Mouse (Mus musculus) midbrain, embryonic 11.5 days (tissue): ENCODE data around the gene Egflam. TPM values are rescaled to one million over a fixed set of nuclear protein-coding genes. Genes with fewer than 3 reads are reported as not detected.

ENCODE experiments used
- ATAC-seq: fragments of 200-750 bp; cut with Nextera tagmentation; 2 replicates; pipeline ENCODE4 v1.8.0; 2017; ENCODE audit warnings: moderate TSS enrichment, moderate library complexity; ENCODE audit not compliant: low FRiP score
- DNase-seq: peaks from one replicate; pipeline ENCODE4 v3.0.0; 2015; ENCODE audit warnings: low spot score; ENCODE audit errors: missing footprints
- H3K27ac ChIP-seq: fragments of 300-500 bp; sonication (generic); 2 replicates; pipeline ENCODE4 v1.5.1; 2014; ENCODE audit warnings: low read depth, low read length
- H3K27me3 ChIP-seq: fragments of 300-500 bp; sonication (generic); 2 replicates; pipeline ENCODE4 v1.6.1; 2014; ENCODE audit warnings: mild to moderate bottlenecking, low read length, moderate library complexity, mixed read lengths; ENCODE audit not compliant: control insufficient read depth, insufficient read depth
- H3K36me3 ChIP-seq: fragments of 300-500 bp; sonication (generic); 2 replicates; pipeline ENCODE4 v1.6.1; 2014; ENCODE audit warnings: mild to moderate bottlenecking, low read length, moderate library complexity, mixed read lengths; ENCODE audit not compliant: control insufficient read depth, insufficient read depth
- H3K4me1 ChIP-seq: fragments of 300-500 bp; sonication (generic); 2 replicates; pipeline ENCODE4 v1.6.1; 2014; ENCODE audit warnings: low read length; ENCODE audit not compliant: control insufficient read depth, insufficient read depth
- H3K4me2 ChIP-seq: fragments of 300-500 bp; sonication (generic); 2 replicates; pipeline ENCODE4 v1.6.1; 2014; ENCODE audit warnings: mild to moderate bottlenecking, moderate library complexity
- H3K4me3 ChIP-seq: fragments of 300-500 bp; sonication (generic); 2 replicates; pipeline ENCODE4 v1.5.1; 2014; ENCODE audit warnings: low read depth, low read length
- H3K9ac ChIP-seq: fragments of 300-500 bp; sonication (generic); 2 replicates; pipeline ENCODE4 v1.6.1; 2014; ENCODE audit warnings: low read length
- H3K9me3 ChIP-seq: fragments of 300-500 bp; sonication (generic); 2 replicates; pipeline ENCODE4 v1.6.1; 2016; ENCODE audit warnings: low read length; ENCODE audit not compliant: control insufficient read depth
- WGBS: fragments of 180-500 bp; shearing (Covaris S2); extraction: QIAGEN DNeasy Blood & Tissue Kit; methylation state at CpG from one replicate; pipeline ENCODE4 v1.1.7; 2014; 5-methylcytosine and 5-hydroxymethylcytosine counted together
- polyA plus RNA-seq: library from polyadenylated mRNA; unstranded; fragments of >200 nt; fragmentation: Nextera tagmentation; extraction: Ambion mirVana; gene quantifications from 2 replicates; pipeline ENCODE4 v1.2.1, GENCODE M21; 2014

Gene Egflam
- polyA plus RNA-seq, 1 experiment from 2014 or later = 10.3 TPM

DNA sequence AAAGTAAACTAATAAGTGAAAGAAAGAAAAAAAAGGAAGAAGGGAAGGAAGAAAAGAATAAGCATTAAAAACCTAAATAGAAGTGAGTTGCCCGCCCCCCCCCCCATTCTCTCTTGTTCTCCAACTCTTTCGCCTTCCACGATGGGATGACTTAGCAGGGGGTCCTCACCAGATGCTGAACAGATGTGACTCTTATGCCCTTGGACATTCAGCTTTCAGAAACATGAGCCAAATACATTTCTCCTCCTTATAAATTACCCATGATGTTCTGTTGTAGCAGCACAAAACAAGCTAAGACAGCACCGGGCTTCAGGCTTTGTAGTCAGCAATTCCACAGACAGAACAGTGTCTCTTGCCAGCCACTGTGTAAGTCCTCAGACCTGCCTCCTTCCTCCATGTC lies 89.5 kb downstream of the Egflam start:
- 73% methylated on average over 4 of the region's 4 CpGs for WGBS
- no peak for DNase-seq
- ATAC-seq = no peak

DNA sequence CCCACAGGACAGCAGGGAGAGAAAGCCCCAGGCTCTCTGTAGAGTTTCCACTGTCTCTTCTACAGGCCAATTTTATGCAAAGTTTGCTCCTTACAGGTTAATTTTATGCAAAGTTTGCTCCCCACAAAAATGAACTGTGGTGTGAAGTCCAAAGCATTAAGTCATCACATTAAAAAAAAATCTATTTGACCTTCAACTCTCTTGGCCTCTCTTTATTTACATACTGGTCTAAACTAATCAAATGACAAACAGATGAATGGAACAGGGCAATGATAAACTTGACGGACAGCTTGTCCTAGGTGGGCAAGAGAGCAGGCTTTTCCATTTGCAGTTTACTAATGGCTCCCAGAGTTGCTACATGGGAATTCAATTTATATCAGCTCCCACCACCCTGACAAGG lies 98.3 kb downstream of the Egflam start:
- H3K27ac ChIP-seq = no peak overlapping the region
- ATAC-seq = no peak

More for the DNA sequence above, 89.5 kb downstream of the Egflam start:
- Histone ChIP-seq H3K36me3 (no peaks in the 10 kb centered on the region), H3K4me2 (no peak overlapping the region), H3K9me3 (no peaks in the 10 kb centered on the region), H3K27ac (no peak overlapping the region), H3K4me3 (no peak overlapping the region), H3K27me3 (no peaks in the 10 kb centered on the region), H3K9ac (no peak overlapping the region), H3K4me1 (no peaks in the 10 kb centered on the region)

DNA sequence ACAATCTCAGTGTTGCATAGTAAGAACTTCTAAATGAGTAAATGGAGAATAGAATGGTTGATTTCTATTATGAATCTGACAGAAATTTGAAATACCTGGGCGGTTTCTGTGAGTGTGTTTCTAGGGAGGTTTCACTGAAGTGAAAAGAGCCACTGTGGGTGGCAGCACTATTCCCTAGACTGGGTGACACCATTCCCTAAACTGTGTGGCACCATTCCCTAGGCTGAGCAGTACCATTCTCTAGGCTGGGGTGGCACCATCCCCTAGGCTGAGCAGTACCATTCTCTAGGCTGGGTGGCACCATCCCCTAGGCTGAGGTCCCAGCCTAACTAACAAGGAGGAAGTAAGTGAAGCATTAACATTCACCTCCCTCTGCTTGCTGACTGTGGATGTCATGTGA lies 103.0 kb downstream of the Egflam start:
- H3K4me3 ChIP-seq = no peak overlapping the region
- ATAC-seq (no peak), DNase-seq (peak; percentile 65)
- no peak overlapping the region for H3K9ac ChIP-seq
- no peaks in the 10 kb centered on the region for H3K4me1 ChIP-seq
- H3K27ac ChIP-seq = no peak overlapping the region
- H3K27me3 ChIP-seq = no peaks in the 10 kb centered on the region
- 85% methylated on average over 1 of the region's 1 CpGs for WGBS
- H3K9me3 ChIP-seq = no peaks in the 10 kb centered on the region
- no peaks in the 10 kb centered on the region for H3K36me3 ChIP-seq
- H3K4me2 ChIP-seq = no peak overlapping the region

More for the DNA sequence above, 98.3 kb downstream of the Egflam start:
- no peak for DNase-seq
- 78% methylated on average over 1 of the region's 1 CpGs for WGBS
- no peaks in the 10 kb centered on the region for H3K9me3 ChIP-seq
- H3K27me3 ChIP-seq = no peaks in the 10 kb centered on the region
- H3K36me3 ChIP-seq = no peaks in the 10 kb centered on the region
- H3K4me3 ChIP-seq = no peak overlapping the region
- H3K4me2 ChIP-seq = no peak overlapping the region
- no peak overlapping the region for H3K9ac ChIP-seq
- no peaks in the 10 kb centered on the region for H3K4me1 ChIP-seq

DNA sequence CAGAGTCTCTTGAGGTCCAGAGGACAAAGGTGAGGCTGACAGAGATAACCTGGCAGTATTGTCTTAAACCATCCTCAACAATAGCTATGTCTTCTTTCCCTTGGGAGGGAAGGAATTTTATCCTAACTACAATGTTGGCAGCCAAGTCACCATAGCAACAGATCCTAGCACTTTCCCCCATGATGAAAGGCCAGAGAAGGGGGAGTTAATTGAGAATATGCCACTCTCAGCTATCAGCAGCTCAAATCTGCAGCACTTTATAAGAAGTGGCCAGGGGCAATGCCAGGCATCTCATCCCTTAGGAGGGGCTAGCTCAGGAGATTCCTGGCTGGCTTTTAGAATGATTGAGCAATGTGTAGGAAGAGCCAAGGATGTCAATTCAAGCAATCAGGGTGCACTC lies 105.3 kb downstream of the Egflam start:
- no peak overlapping the region for H3K9ac ChIP-seq
- DNase-seq = peak; percentile 77
- H3K27me3 ChIP-seq = no peaks in the 10 kb centered on the region
- no peaks in the 10 kb centered on the region for H3K36me3 ChIP-seq
- no peaks in the 10 kb centered on the region for H3K9me3 ChIP-seq
- H3K27ac ChIP-seq = no peak overlapping the region
- no peak for ATAC-seq
- no peaks in the 10 kb centered on the region for H3K4me1 ChIP-seq
- H3K4me2 ChIP-seq = no peak overlapping the region
- no peak overlapping the region for H3K4me3 ChIP-seq

DNA sequence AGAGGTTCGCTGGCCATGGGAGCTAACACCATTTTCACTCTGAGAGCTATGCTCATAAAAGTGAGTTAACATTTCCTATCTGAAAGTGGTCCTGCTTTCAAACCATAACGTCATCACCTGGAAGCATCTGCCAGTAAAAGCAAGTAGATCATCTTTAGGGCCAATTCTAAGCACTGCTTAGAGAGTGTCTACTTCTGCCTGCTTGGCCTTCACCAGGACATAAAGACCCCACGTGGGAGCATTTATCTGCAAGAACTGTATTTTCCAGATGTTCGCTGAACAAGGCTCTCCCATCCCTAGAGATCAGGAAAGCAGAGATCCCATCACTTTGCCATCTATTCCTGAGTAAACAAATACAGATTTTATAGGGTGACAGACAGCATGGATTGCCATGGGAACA lies 108.2 kb downstream of the Egflam start:
- WGBS = 89% methylated on average over 4 of the region's 4 CpGs
- Histone ChIP-seq H3K4me1 (no peaks in the 10 kb centered on the region), H3K9me3 (no peaks in the 10 kb centered on the region), H3K4me2 (no peak overlapping the region), H3K27me3 (no peaks in the 10 kb centered on the region), H3K27ac (no peak overlapping the region), H3K4me3 (no peak overlapping the region), H3K9ac (no peak overlapping the region), H3K36me3 (no peaks in the 10 kb centered on the region)
- DNase-seq = no peak
- ATAC-seq = no peak

DNA sequence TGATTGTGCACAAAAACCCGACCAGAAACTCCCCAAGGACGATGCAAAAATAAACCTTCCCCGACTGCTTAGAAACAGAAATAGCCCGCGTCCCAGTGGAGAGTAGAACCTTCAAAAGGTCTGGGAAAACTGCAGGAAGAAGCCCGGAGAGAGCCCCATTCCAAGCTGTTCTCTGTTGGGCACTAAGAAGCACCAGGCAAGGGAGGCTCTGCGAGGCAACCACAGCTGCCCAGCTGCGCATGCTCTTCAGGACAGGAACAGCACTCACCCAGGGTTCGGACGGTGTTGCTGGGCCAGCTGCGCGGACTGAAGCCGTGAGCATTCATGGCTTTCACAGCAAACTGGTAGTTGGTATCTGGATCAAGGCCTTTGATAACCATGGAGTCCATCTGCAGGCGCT lies 108.7 kb downstream of the Egflam start:
- 70% methylated on average over 14 of the region's 14 CpGs for WGBS
- DNase-seq = no peak
- no peaks in the 10 kb centered on the region for H3K4me1 ChIP-seq

DNA sequence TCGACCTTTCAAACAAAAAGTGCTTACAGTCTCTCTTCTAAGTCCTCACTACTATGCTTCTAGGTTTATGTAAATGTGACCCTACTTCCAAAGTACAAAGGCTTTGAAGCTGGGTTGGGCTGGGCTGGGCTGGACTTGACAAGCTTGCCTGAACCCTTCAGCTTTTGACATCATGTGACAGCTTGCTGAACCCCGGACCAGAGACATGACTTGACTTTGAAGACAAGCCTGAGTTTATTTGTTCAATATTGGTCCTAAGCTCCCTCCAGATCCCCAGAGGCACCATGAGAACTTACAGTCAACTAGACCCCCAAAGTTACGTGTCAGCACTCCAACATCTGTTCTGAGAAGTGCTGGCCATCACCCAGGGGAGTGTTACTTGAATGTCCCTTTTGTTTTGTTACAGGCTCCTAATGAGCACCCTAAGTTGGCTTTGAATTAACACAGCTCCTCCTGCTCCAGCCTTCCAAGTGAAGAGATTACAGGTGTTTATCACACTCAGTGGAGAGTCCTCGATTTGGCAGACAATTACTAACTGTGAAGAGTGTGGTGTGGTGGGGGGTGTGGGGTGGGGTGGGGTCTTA lies 109.3 kb downstream of the Egflam start:
- 57% methylated on average over 4 of the region's 4 CpGs for WGBS
- Histone ChIP-seq H3K4me2 (no peak overlapping the region), H3K27me3 (no peaks in the 10 kb centered on the region), H3K9me3 (no peaks in the 10 kb centered on the region), H3K27ac (no peak overlapping the region), H3K9ac (no peak overlapping the region), H3K4me1 (no peaks in the 10 kb centered on the region), H3K36me3 (no peaks in the 10 kb centered on the region), H3K4me3 (no peak overlapping the region)
- no peak for ATAC-seq
- DNase-seq = peak; percentile 72

More for the DNA sequence above, 108.7 kb downstream of the Egflam start:
- no peak overlapping the region for H3K4me3 ChIP-seq
- ATAC-seq = no peak
- no peak overlapping the region for H3K4me2 ChIP-seq
- no peak overlapping the region for H3K27ac ChIP-seq
- no peaks in the 10 kb centered on the region for H3K9me3 ChIP-seq
- H3K9ac ChIP-seq = no peak overlapping the region
- H3K36me3 ChIP-seq = no peaks in the 10 kb centered on the region
- no peaks in the 10 kb centered on the region for H3K27me3 ChIP-seq

DNA sequence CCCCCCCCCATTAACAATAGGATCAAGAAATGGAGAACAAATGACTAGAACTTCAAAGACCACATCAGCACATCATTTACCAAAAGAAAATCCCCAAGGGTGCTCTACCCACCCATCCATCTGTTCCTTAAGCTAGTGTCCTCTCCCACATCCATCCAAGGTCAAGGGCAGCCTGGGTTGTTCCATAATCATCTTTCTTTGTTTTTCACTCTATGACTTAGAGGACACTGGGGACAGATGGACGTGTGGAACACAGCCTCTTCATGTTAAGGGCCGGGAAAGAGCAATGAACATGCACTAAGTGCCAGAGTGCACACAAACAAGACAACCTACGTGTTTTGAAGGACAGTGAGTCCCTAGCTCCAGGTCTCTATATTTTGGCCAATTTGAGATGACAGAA lies 110.3 kb downstream of the Egflam start:
- Histone ChIP-seq H3K4me3 (no peak overlapping the region), H3K27ac (no peak overlapping the region), H3K9me3 (no peaks in the 10 kb centered on the region), H3K4me1 (no peaks in the 10 kb centered on the region), H3K36me3 (no peaks in the 10 kb centered on the region), H3K9ac (no peak overlapping the region), H3K27me3 (no peaks in the 10 kb centered on the region), H3K4me2 (no peak overlapping the region)
- DNase-seq (peak; percentile 61), ATAC-seq (no peak)
- WGBS = 88% methylated on average over 3 of the region's 3 CpGs

DNA sequence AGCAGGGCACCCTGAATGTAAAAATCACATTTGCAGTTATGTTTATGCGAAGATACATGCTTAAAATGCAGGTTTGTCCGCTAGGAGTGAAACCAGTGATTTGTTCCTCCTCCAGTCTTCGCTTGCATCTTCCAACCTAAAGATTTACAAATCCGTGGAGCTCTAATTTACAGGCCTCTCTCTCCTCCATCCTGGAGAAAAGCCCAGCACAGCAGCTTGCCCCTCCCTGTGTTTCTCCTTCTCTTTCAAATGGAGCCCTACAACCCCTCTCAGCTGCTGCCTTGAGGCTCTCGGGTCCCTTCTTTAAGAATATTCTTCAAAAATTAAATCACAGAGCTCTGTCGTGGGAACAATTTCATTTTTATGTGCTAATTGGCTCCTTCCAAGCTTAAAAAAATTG lies 116.6 kb downstream of the Egflam start:
- DNase-seq = peak; percentile 28

More for the DNA sequence above, 116.6 kb downstream of the Egflam start:
- Histone ChIP-seq H3K27ac (no peak overlapping the region), H3K4me3 (no peak overlapping the region), H3K9ac (no peak overlapping the region), H3K4me2 (no peak overlapping the region), H3K36me3 (no peaks in the 10 kb centered on the region), H3K4me1 (no peaks in the 10 kb centered on the region), H3K9me3 (no peaks in the 10 kb centered on the region), H3K27me3 (no peaks in the 10 kb centered on the region)
- no peak for ATAC-seq
- WGBS = 70% methylated on average over 6 of the region's 6 CpGs
